In genomic region chr16:90585171-90585570, GRCm38 (mm10) we compare ENCODE assay signal across 15 mouse cellular contexts.
DNase-seq lines count a peak whose midpoint lies in the region; ATAC-seq and TF ChIP-seq lines count a peak whose summit lies in the region.
"Had no signal": no experiment of that assay in that cellular context is flagged by ENCODE, and none has a peak within 500 bp of the region (broad histone marks: within the 10 kb centered on the region; RNA-seq: fewer than 3 reads in every experiment).

No protein-coding gene starts in this region.

- H3K4me2 ChIP-seq in kidney, postnatal 0 days (ENCODE audit: low read length) = no peak overlapping the region
- no peak overlapping the region for H3K4me2 ChIP-seq in hindbrain, embryonic 12.5 days (replicated peaks)
- H3K4me2 ChIP-seq: embryonic facial prominence, embryonic 15.5 days; forebrain, embryonic 13.5 days; liver, embryonic 11.5 days; lung, embryonic 15.5 days; stomach, embryonic 15.5 days had no signal

- no peaks in the 10 kb centered on the region for H3K36me3 ChIP-seq in kidney, postnatal 0 days (ENCODE audit: insufficient read depth, low read length)
- no peaks in the 10 kb centered on the region for H3K36me3 ChIP-seq in hindbrain, embryonic 12.5 days
- H3K36me3 ChIP-seq: embryonic facial prominence, embryonic 15.5 days; lung, embryonic 15.5 days; stomach, embryonic 15.5 days had no signal

- no peak for TF ChIP-seq CTCF in kidney, postnatal 0 days (IDR thresholded peaks at IDR 0.05; ENCODE audit: low read depth)

- DNase-seq in adrenal gland, adult 2 months = peak; percentile 38
- no peak for DNase-seq in adrenal gland, adult 18-20 months (ENCODE audit: low spot score in 2 of 2)
- DNase-seq in ovary, postnatal 36 days (ENCODE audit: low spot score) = peak; percentile 11
- DNase-seq in ovary, postnatal 10 days (ENCODE audit: low spot score) = no peak
- peak; percentile 5 for DNase-seq in kidney, postnatal 0 days (ENCODE audit: low spot score)
- no peak for DNase-seq in urinary bladder, adult 2 months (ENCODE audit: low spot score)
- no peak for DNase-seq in right cerebral cortex, postnatal 25 days
- DNase-seq: thymus, postnatal 14 days had no signal

- WGBS in kidney, postnatal 0 days = 52% methylated on average over 7 of the region's 7 CpGs
- WGBS in hindbrain, embryonic 12.5 days = 82% methylated on average over 7 of the region's 7 CpGs

- no peaks in the 10 kb centered on the region for H3K27me3 ChIP-seq in kidney, postnatal 0 days (ENCODE audit: insufficient read depth, low read length)
- no peaks in the 10 kb centered on the region for H3K27me3 ChIP-seq in hindbrain, embryonic 12.5 days
- H3K27me3 ChIP-seq: embryonic facial prominence, embryonic 15.5 days; forebrain, embryonic 13.5 days; lung, embryonic 15.5 days; Patski; stomach, embryonic 15.5 days had no signal

- 0 out of 2 replicates have a peak, but pooled peaks cover 6% of the 10 kb centered on the region for H3K9me3 ChIP-seq in kidney, postnatal 0 days (replicated peaks; ENCODE audit: low read length)
- H3K9me3 ChIP-seq in hindbrain, embryonic 12.5 days (replicated peaks) = no peaks in the 10 kb centered on the region; the same call in 1 of the 2 replicates
- H3K9me3 ChIP-seq: lung, embryonic 15.5 days; stomach, embryonic 15.5 days had no signal

- no peak for ATAC-seq in kidney, postnatal 0 days (replicated peaks; ENCODE audit: low FRiP score, low read depth)
- ATAC-seq in hindbrain, embryonic 12.5 days (ENCODE audit: low FRiP score) = no peak
- ATAC-seq: forebrain, embryonic 13.5 days; Patski had no signal

- H3K4me1 ChIP-seq in kidney, postnatal 0 days (replicated peaks; ENCODE audit: insufficient read depth, low read length) = no peaks in the 10 kb centered on the region
- 0 out of 2 replicates have a peak, but pooled peaks cover 3% of the 10 kb centered on the region for H3K4me1 ChIP-seq in hindbrain, embryonic 12.5 days
- H3K4me1 ChIP-seq: embryonic facial prominence, embryonic 15.5 days; forebrain, embryonic 13.5 days; lung, embryonic 15.5 days; stomach, embryonic 15.5 days had no signal

- no peak overlapping the region for H3K27ac ChIP-seq in kidney, postnatal 0 days
- no peak overlapping the region for H3K27ac ChIP-seq in hindbrain, embryonic 12.5 days
- H3K27ac ChIP-seq: embryonic facial prominence, embryonic 15.5 days; forebrain, embryonic 13.5 days; lung, embryonic 15.5 days; stomach, embryonic 15.5 days had no signal

- no peak overlapping the region for H3K4me3 ChIP-seq in kidney, postnatal 0 days (replicated peaks; ENCODE audit: low read depth, low read length)
- H3K4me3 ChIP-seq in hindbrain, embryonic 12.5 days = no peak overlapping the region
- H3K4me3 ChIP-seq: embryonic facial prominence, embryonic 15.5 days; forebrain, embryonic 13.5 days; lung, embryonic 15.5 days; stomach, embryonic 15.5 days had no signal

- H3K9ac ChIP-seq in kidney, postnatal 0 days (ENCODE audit: low read depth, low read length) = no peak overlapping the region
- H3K9ac ChIP-seq in hindbrain, embryonic 12.5 days = no peak overlapping the region
- H3K9ac ChIP-seq: embryonic facial prominence, embryonic 15.5 days; forebrain, embryonic 13.5 days; lung, embryonic 15.5 days; stomach, embryonic 15.5 days had no signal

Comparison
In these comparisons a context has a peak if more than half of its experiments do, and no peak if none do; other contexts are left out.
1. DNase-seq: peak in adrenal gland, adult 2 months (single experiment), ovary, postnatal 36 days (single experiment) and kidney, postnatal 0 days (single experiment); none in adrenal gland, adult 18-20 months (0 of 2), ovary, postnatal 10 days (single experiment), urinary bladder, adult 2 months (single experiment) and right cerebral cortex, postnatal 25 days (single experiment).